Mouse (Mus musculus): ENCODE measurements around the gene Poc5. TPM values are rescaled to one million over a fixed set of nuclear protein-coding genes. Genes with fewer than 3 reads are reported as not detected.
A peak's percentile ranks its signal among the peaks of the same experiment; 100 is the strongest.

Poc5 gene
- 10 to 100 TPM; 28.2 to 30.9 TPM for total RNA-seq (2021)

DNA sequence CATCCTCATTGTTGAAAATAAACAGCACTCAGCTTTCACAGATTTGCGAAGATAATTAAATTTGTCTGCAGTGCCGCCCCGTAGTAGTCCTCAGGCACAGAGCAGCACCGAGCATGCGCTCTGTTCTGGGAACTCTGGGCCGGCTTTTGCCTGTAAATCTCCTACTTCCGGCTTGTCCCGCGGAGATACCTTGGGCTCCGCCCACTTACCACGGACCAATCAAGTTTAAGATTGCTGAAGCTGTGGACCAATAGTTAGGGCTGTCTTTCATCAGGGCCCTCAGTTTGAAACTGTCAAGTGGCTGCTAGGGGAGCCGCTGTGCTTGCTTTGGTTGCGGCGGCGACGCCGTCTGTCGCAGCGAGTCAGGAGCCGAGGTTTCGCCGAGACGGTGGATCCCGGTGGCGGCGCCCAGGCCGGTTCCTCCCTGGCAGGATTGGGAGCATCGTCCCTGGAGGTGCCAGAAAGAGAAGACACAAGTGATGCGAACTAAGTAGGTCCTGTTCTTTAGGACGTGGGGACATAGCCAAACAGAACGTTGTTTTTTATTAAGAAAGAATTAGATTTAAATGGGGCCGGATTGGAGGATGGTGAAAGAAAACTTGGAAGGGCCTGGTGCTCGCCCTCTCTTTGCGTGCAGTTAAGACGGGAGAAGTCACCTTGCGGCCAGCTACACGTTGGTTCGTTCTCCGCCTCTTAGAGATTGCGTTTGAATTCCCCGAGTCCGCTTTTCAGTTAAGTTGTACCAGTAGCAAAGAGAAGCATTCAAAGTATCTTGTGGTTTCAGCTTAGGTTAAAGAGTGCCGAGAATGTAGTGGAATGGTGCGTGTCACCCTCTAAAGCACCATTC is at the start of gene Poc5:
Poc5 (plus strand) TSS at position 253 of the 847 bp plus-strand sequence.
- intact Hi-C loops (cut with DNase I), result no loop called here

DNA sequence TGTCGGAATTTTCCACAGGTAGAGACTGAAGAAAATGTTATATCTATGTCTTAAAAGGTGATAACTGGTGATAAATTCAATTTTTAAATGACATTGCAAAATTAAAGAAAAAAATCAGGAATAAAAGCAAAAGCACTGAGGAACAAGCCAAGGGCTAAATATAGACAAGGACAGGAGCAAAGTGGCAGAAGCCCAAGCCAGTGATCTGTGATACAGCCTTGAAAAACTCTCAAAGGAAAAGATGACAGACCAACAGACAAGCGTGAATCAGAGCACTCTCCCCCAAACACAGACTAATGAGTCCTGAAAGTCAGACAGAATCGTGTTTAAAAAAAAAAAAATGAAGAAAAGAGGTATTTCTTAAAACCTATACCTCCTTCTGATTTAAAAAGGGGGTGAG is 46.6 kb upstream of the Poc5 start:
- intact Hi-C loops (cut with DNase I), result no loop called here
- DNase-seq (ENCODE audit: extremely low spot score in 1 of 2, low spot score in 2 of 2), result no peak

More for the DNA sequence above, at the start of gene Poc5:
- DNase-seq (ENCODE audit: extremely low spot score in 1 of 2, low spot score in 2 of 2), result peak; percentile 98 to 99

GRCm38 (mm10) chr13:96344778-96345177 is 43.3 kb upstream of the Poc5 start:
- intact Hi-C loops (cut with DNase I), result no loop called here
- DNase-seq (ENCODE audit: extremely low spot score in 1 of 2, low spot score in 2 of 2), result no peak

DNA sequence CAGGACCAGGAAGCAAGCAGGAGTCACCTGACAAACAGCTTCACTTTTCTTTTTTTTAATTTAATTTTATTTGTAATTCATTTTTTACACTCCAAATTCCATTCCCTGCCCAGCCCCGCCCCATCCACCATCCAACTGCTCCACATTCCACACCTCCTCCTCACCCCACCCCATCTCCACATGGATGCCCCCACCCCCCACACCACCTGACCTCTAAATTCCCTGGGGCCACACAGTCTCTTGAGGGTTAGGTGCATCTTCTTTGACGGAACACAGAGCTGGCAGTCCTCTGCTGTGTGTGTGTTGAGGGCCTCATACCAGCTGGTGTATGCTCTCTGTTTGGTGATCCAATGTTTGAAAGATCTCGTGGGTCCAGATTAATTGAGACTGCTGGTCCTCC is 41.5 kb upstream of the Poc5 start:
- no peak for DNase-seq (ENCODE audit: extremely low spot score in 1 of 2, low spot score in 2 of 2)
- intact Hi-C loops (cut with DNase I), result no loop called here

DNA sequence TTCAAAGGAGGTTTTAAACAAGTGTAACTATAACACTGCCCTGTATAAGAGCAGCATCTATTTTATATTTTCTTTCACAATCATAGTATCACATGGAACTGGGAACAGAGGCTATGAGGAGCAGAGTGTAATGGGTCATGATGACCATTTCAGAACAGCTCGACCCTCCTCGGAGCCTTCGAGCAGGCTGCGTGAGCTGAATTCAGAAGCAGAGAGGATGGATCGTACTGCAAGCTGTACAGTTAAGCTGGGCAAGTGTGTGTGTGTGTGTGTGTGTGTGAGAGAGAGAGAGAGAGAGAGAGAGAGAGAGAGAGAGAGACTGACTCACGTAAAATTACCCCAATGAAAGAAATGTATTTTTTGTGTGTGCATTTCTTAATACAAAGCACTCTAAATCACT is 37.9 kb upstream of the Poc5 start:
- DNase-seq (ENCODE audit: extremely low spot score in 1 of 2, low spot score in 2 of 2), result no peak

DNA sequence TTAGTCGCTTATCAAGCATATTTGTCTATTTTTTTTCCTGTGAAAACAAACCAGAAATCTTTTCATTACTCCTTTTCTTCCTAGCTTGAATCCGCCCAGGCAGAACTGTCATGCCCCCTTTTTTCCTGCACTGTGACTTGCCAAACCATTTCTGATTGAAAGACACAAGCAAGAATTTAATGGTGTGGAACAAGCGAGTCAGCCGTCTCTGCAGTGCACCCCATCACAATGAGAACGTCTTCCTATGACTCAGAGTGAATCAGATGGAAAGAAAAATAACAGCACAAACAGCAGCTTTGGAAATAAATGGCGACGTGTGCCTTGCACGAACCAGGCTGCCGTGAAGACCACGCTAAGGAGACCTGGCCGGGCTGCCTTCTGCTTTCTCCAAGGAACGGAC is 36.8 kb upstream of the Poc5 start:
- DNase-seq (ENCODE audit: extremely low spot score in 1 of 2, low spot score in 2 of 2), result no peak
- intact Hi-C loops (cut with DNase I), result no loop called here

More for the DNA sequence above, 37.9 kb upstream of the Poc5 start:
- intact Hi-C loops (cut with DNase I), result no loop called here

DNA sequence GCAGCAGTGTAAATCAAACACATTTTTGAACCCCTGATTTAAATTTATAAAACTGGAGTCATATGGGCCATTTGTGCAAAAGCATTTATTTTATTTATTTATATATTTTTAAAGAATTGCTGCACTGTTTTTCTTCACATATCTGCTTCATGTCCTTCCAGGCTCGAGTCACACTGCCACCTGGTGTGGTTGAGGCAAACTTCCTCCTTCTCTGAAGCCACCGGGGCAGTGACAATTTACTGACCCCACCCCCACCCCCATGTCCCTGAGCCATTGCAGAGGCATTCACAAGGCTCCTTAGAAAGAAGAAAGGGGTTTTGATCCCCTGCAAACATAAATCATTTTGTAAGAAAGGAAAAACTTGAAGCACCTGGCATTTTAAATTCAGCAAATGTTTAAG is 12.6 kb upstream of the Poc5 start:
- peak in 1 of 2 experiments; percentile 23 for DNase-seq (ENCODE audit: extremely low spot score in 1 of 2, low spot score in 2 of 2)
- intact Hi-C loops (cut with DNase I), result loop anchor here (5.0 to 10.0 kb wide), 2 partner anchors 343 to 371 kb away; no protein-coding TSS in a partner anchor

GRCm38 (mm10) chr13:96376871-96377270 is 11.2 kb upstream of the Poc5 start:
- intact Hi-C loops (cut with DNase I), result loop anchor here (5.0 to 10.0 kb wide), 2 partner anchors 345 to 372 kb away; no protein-coding TSS in a partner anchor
- peak in 1 of 2 experiments; percentile 34 for DNase-seq (ENCODE audit: extremely low spot score in 1 of 2, low spot score in 2 of 2)

DNA sequence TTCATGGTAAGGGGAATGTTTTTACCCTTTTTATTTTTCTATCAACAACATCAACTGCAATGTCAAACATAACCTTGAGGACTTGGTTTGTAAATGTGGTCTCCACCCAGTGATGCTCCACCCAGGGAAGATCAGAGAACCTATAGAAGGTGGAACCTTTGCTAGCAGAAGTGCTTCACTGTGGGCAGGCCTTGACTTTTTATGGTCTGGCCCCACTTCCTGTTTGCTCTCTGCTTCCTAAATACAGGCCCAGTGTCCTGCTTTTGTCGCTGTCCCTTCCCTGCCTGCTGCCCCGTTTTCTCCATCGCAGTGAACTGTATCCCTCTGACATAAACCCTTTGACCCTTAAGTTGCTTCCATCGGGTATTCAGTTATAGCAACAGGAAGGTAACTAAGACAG is 10.2 kb upstream of the Poc5 start:
- intact Hi-C loops (cut with DNase I), result loop anchor here (5.0 to 10.0 kb wide), 2 partner anchors 346 to 373 kb away; no protein-coding TSS in a partner anchor
- no peak for DNase-seq (ENCODE audit: extremely low spot score in 1 of 2, low spot score in 2 of 2)

- DNase-seq (ENCODE audit: extremely low spot score in 1 of 2, low spot score in 2 of 2), result no peak
- intact Hi-C loops (cut with DNase I), result no loop called here
Observed at GRCm38 (mm10) chr13:96389301-96389700, 1.2 kb downstream of the Poc5 start.

DNA sequence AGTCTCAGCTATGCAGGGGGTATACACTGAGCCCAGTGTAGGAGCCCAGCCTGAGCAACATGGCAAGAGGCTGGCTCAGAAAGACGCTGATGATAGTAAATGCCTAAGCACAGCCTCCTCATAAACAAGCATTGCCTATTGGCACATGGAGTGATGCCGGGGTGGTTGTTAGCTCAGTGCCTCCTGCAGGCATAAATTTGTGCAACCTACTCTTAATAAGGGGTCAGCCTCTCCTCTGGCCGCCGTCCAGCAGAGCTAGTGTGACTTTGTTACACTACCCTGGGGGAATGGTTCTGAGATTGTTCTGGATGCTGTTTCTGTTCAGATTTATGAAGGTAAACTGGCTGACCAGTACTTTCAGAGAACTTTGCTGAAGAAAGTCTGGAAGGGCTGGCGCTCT is 13.2 kb downstream of the Poc5 start:
- intact Hi-C loops (cut with DNase I), result no loop called here
- no peak for DNase-seq (ENCODE audit: extremely low spot score in 1 of 2, low spot score in 2 of 2)

DNA sequence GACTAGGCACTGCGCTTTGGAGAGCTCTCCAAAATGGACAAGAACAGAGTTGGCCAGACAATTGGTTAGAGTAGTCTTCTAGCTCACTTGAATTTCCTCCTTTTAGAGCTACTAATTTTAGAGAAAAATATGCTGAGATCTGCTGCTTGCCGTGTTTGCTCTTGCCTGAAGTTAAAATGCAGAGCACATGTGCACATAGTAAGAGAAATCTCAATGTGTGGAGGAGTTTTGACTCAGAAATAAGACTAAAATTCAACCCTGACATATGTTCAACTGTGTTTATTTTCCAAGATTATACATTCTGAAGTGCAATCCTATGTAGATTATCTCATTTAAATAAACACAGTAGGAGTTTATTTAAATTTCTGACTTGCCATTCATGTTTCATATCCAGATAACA is 17.4 kb downstream of the Poc5 start:
- intact Hi-C loops (cut with DNase I), result no loop called here
- peak in 1 of 2 experiments; percentile 34 for DNase-seq (ENCODE audit: extremely low spot score in 1 of 2, low spot score in 2 of 2)

DNA sequence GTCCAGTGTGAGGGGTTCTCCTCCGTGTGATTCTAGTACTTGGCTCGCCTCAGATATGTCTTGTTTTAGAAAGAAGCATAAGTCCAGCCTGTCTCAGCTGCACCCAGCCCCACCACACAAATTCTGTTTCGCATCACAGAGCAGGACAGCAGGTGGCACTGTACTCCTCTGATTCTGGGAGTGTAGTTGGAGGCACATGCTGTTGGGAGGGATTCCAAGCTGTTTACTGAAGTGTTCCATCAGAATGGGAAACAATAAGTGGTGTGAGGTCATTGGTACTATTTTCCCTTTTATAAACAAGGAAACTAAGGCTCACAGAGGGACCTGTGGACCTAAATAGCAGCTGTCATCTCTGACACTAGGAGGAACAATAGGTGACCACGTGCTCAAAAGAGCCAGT is 18.9 kb downstream of the Poc5 start:
- peak in 1 of 2 experiments; percentile 31 for DNase-seq (ENCODE audit: extremely low spot score in 1 of 2, low spot score in 2 of 2)
- intact Hi-C loops (cut with DNase I), result no loop called here

- no peak for DNase-seq (ENCODE audit: extremely low spot score in 1 of 2, low spot score in 2 of 2)
- intact Hi-C loops (cut with DNase I), result no loop called here
Observed at GRCm38 (mm10) chr13:96408786-96409185, 20.7 kb downstream of the Poc5 start.

DNA sequence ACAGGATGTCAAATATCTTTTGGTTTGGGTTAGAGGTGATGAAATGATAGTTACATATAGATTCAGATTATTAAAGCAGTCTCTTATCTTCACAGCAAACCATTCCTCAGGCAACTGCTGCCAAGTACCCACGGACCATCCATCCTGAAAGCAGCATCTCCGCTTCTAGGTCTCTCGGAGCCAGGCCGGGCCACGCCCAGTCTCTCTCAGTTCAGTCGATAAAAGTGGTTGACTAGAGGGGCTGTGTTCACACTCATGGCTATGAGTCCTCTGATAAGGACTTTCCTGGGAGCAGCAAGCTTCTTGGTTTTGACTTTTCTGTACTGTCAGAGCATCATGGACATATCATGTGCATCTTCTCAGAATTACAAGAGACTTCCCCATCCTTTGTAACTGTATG is 26.3 kb downstream of the Poc5 start:
- intact Hi-C loops (cut with DNase I), result no loop called here
- no peak for DNase-seq (ENCODE audit: extremely low spot score in 1 of 2, low spot score in 2 of 2)

GRCm38 (mm10) chr13:96416380-96416779 is 28.3 kb downstream of the Poc5 start:
- DNase-seq (ENCODE audit: extremely low spot score in 1 of 2, low spot score in 2 of 2), result no peak
- intact Hi-C loops (cut with DNase I), result no loop called here

GRCm38 (mm10) chr13:96417261-96417813 is 29.2 kb downstream of the Poc5 start:
- intact Hi-C loops (cut with DNase I), result no loop called here
- DNase-seq (ENCODE audit: extremely low spot score in 1 of 2, low spot score in 2 of 2), result no peak

DNA sequence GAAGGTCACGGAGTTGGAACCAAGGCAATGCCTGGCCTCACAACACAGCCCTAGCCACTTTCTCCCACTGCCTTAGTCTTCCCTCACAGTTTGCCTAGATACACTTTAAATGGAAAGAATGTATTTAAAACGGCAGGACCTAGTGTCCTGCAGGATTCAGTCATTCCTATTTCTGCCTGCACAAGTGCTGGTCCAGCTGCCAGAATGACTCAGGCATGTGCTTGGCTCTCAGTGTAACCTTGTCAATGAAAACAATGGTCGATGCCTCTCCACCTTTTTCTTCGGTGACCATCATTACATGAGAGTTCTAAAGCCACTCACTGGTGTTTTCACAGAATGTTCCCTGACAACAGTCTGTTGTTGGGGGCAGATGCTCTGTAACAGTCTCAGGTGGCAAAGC is 30.4 kb downstream of the Poc5 start:
- intact Hi-C loops (cut with DNase I), result no loop called here
- DNase-seq (ENCODE audit: extremely low spot score in 1 of 2, low spot score in 2 of 2), result no peak

- intact Hi-C loops (cut with DNase I), result no loop called here
- no peak for DNase-seq (ENCODE audit: extremely low spot score in 1 of 2, low spot score in 2 of 2)
Observed at GRCm38 (mm10) chr13:96421230-96421629, 33.1 kb downstream of the Poc5 start.

All from left cerebral cortex, postnatal 10 days (tissue).